22 mouse cellular contexts compared by ENCODE assay signal in the genomic region with DNA sequence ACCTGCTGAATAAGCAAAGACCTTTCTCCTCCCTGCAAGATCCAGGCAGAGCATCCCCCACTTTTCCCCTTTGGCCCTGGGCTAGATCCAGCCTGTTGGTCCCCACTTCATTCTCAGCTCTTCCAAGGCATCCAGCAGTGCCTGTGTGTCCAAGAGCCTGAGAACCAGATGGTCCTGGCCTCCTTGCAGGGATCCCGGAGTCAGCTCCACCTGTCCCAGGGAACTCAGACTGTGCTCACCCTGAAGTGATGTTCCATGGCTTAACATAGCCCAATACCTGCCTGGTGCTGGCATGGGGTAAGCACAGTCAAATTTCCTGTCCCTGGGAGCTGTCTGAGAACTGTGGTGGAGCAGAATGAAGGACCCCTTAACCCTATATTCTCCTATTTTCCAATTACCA.
"Had no signal": no experiment of that assay in that cellular context is flagged by ENCODE, and none has a peak within 500 bp of the region (broad histone marks: within the 10 kb centered on the region; RNA-seq: fewer than 3 reads in every experiment).

No protein-coding gene starts in this region.

- H3K4me2 ChIP-seq: limb, embryonic 13.5 days; liver, embryonic 12.5 days; liver, embryonic 15.5 days; lung, embryonic 15.5 days; midbrain, embryonic 15.5 days; neural tube, embryonic 12.5 days; neural tube, embryonic 15.5 days had no signal

- H3K9me3 ChIP-seq: limb, embryonic 10.5 days; limb, embryonic 13.5 days; liver, embryonic 12.5 days; liver, embryonic 15.5 days; lung, embryonic 15.5 days; megakaryocyte, embryonic 14.5 days; midbrain, embryonic 10.5 days; midbrain, embryonic 15.5 days; neural tube, embryonic 12.5 days; neural tube, embryonic 15.5 days had no signal

- ATAC-seq: liver, embryonic 12.5 days; midbrain, embryonic 15.5 days had no signal

- H3K36me3 ChIP-seq: limb, embryonic 10.5 days; limb, embryonic 13.5 days; liver, embryonic 12.5 days; liver, embryonic 15.5 days; lung, embryonic 15.5 days; midbrain, embryonic 10.5 days; midbrain, embryonic 15.5 days; neural tube, embryonic 12.5 days; neural tube, embryonic 15.5 days had no signal

- H3K4me3 ChIP-seq: limb, embryonic 10.5 days; limb, embryonic 13.5 days; liver, embryonic 12.5 days; liver, embryonic 15.5 days; lung, embryonic 15.5 days; megakaryocyte, embryonic 14.5 days; midbrain, embryonic 10.5 days; midbrain, embryonic 15.5 days; neural tube, embryonic 12.5 days; neural tube, embryonic 15.5 days had no signal

- H3K9ac ChIP-seq: limb, embryonic 13.5 days; liver, embryonic 12.5 days; liver, embryonic 15.5 days; lung, embryonic 15.5 days; midbrain, embryonic 15.5 days; neural tube, embryonic 12.5 days; neural tube, embryonic 15.5 days had no signal

- H3K27me3 ChIP-seq: limb, embryonic 13.5 days; liver, embryonic 12.5 days; liver, embryonic 15.5 days; lung, embryonic 15.5 days; megakaryocyte, embryonic 14.5 days; midbrain, embryonic 15.5 days; neural tube, embryonic 12.5 days; neural tube, embryonic 15.5 days had no signal

- H3K4me1 ChIP-seq: limb, embryonic 10.5 days; limb, embryonic 13.5 days; liver, embryonic 12.5 days; liver, embryonic 15.5 days; lung, embryonic 15.5 days; megakaryocyte, embryonic 14.5 days; midbrain, embryonic 10.5 days; midbrain, embryonic 15.5 days; neural tube, embryonic 12.5 days; neural tube, embryonic 15.5 days had no signal

- H3K27ac ChIP-seq: limb, embryonic 10.5 days; limb, embryonic 13.5 days; liver, embryonic 12.5 days; liver, embryonic 15.5 days; lung, embryonic 15.5 days; midbrain, embryonic 10.5 days; midbrain, embryonic 15.5 days; neural tube, embryonic 12.5 days; neural tube, embryonic 15.5 days; stomach, postnatal 0 days had no signal

- DNase-seq: kidney, postnatal 14 days; kidney, postnatal 4 days; liver; lung, adult 18-20 months; lung, postnatal 10 days; lung, postnatal 36 days; right cerebral cortex, adult 18-20 months; right cerebral cortex, postnatal 14 days; right cerebral cortex, postnatal 4 days; thymus, adult 2 months; thymus, postnatal 14 days had no signal
